Mouse (Mus musculus): Measurements from ENCODE around the gene Asb15. TPM values are rescaled to one million over a fixed set of nuclear protein-coding genes. Genes with fewer than 3 reads are reported as not detected.

Asb15 gene
- total and polyA plus RNA-seq, 3 experiments = not detected

- Histone ChIP-seq H3K27ac (ENCODE audit: control insufficient read depth, low read depth, low read length) (no peak overlapping the region), H3K36me3 (ENCODE audit: control insufficient read depth in 1 of 2, insufficient read depth in 2 of 2, low read length in 2 of 2) (no peaks in the 10 kb centered on the region), H3K79me2 (ENCODE audit: control insufficient read depth, insufficient read depth, low read length, poor library complexity) (no peaks in the 10 kb centered on the region), H3K4me3 (ENCODE audit: control insufficient read depth in 1 of 2, insufficient read depth in 1 of 2, low read depth in 2 of 2, low read length in 2 of 2) (no peak overlapping the region), H3K4me1 (ENCODE audit: control insufficient read depth in 1 of 2, insufficient read depth in 2 of 2, low read length in 2 of 2) (no peaks in the 10 kb centered on the region), H3K27me3 (ENCODE audit: control insufficient read depth in 1 of 2, insufficient read depth in 2 of 2, low read length in 2 of 2) (no peaks in the 10 kb centered on the region), H3K9ac (ENCODE audit: control insufficient read depth, low read depth, low read length, poor library complexity, severe bottlenecking) (no peak overlapping the region), H3K9me3 (replicated peaks; ENCODE audit: insufficient read depth, low read length) (no peaks in the 10 kb centered on the region)
- TF ChIP-seq USF2 (IDR thresholded peaks at IDR 0.05; ENCODE audit: borderline replicate concordance in 1 of 2, insufficient read depth in 1 of 2, low read depth in 1 of 2, low read length in 2 of 2) = no peak
- TF ChIP-seq POLR2AphosphoS2 (IDR thresholded peaks at IDR 0.05; ENCODE audit: low read length) = no peak
- no peak for TF ChIP-seq ZMIZ1 (IDR thresholded peaks at IDR 0.05; ENCODE audit: low read depth, low read length)
- TF ChIP-seq POLR2AphosphoS5 (IDR thresholded peaks at IDR 0.05; ENCODE audit: borderline replicate concordance, low read depth, low read length) = no peak
- DNase-seq (ENCODE audit: low read depth, low spot score) = no peak
Measured at GRCm38 (mm10) chr6:24549801-24550200, 21.9 kb downstream of the Asb15 start.

- Histone ChIP-seq H3K36me3 (ENCODE audit: control insufficient read depth in 1 of 2, insufficient read depth in 2 of 2, low read length in 2 of 2) (no peaks in the 10 kb centered on the region), H3K4me1 (ENCODE audit: control insufficient read depth in 1 of 2, insufficient read depth in 2 of 2, low read length in 2 of 2) (no peaks in the 10 kb centered on the region), H3K27me3 (ENCODE audit: control insufficient read depth in 1 of 2, insufficient read depth in 2 of 2, low read length in 2 of 2) (no peaks in the 10 kb centered on the region), H3K4me3 (ENCODE audit: control insufficient read depth in 1 of 2, insufficient read depth in 1 of 2, low read depth in 2 of 2, low read length in 2 of 2) (no peak overlapping the region), H3K9ac (ENCODE audit: control insufficient read depth, low read depth, low read length, poor library complexity, severe bottlenecking) (no peak overlapping the region), H3K27ac (ENCODE audit: control insufficient read depth, low read depth, low read length) (no peak overlapping the region), H3K9me3 (replicated peaks; ENCODE audit: insufficient read depth, low read length) (no peaks in the 10 kb centered on the region), H3K79me2 (ENCODE audit: control insufficient read depth, insufficient read depth, low read length, poor library complexity) (no peaks in the 10 kb centered on the region)
- DNase-seq (ENCODE audit: low read depth, low spot score) = no peak
- TF ChIP-seq KAT2A (conservative IDR thresholded peaks at IDR 0.05; ENCODE audit: low read depth, low read length) = no peak
- no peak for TF ChIP-seq ZKSCAN1 (IDR thresholded peaks at IDR 0.05; ENCODE audit: low read depth, low read length)
- no peak for TF ChIP-seq SIN3A (IDR thresholded peaks at IDR 0.05; ENCODE audit: low read length)
- no peak for TF ChIP-seq TBP (IDR thresholded peaks at IDR 0.05; ENCODE audit: low read depth, low read length)
- no peak for TF ChIP-seq GABPA (IDR thresholded peaks at IDR 0.05; ENCODE audit: low read depth, low read length)
- TF ChIP-seq ZNF384 (IDR thresholded peaks at IDR 0.05; ENCODE audit: low read depth, low read length) = no peak
- TF ChIP-seq SMC3 (IDR thresholded peaks at IDR 0.05; ENCODE audit: low read depth, low read length) = no peak
- no peak for TF ChIP-seq ZC3H11A (IDR thresholded peaks at IDR 0.05; ENCODE audit: low read depth, low read length)
- no peak for TF ChIP-seq BHLHE40 (IDR thresholded peaks at IDR 0.05; ENCODE audit: borderline replicate concordance, low read depth, low read length)
- TF ChIP-seq MAX (IDR thresholded peaks at IDR 0.05; ENCODE audit: low read length) = no peak
- no peak for TF ChIP-seq CHD1 (IDR thresholded peaks at IDR 0.05; ENCODE audit: low read depth, low read length)
- TF ChIP-seq CTCF (IDR thresholded peaks at IDR 0.05 in 2 of 3, conservative IDR thresholded peaks at IDR 0.05 in 1 of 3; ENCODE audit: control insufficient read depth in 1 of 3, insufficient read depth in 1 of 3, low read depth in 2 of 3, low read length in 3 of 3, poor library complexity in 1 of 3, severe bottlenecking in 1 of 3) = no peak
- no peak for TF ChIP-seq NRF1 (IDR thresholded peaks at IDR 0.05; ENCODE audit: insufficient read depth, low read depth, low read length, poor library complexity, severe bottlenecking)
- no peak for TF ChIP-seq RAD21 (IDR thresholded peaks at IDR 0.05; ENCODE audit: low read depth, low read length)
Measured at GRCm38 (mm10) chr6:24552046-24552445, 24.1 kb downstream of the Asb15 start.
